Mouse (Mus musculus): Measurements from ENCODE around the gene Abat. TPM values are rescaled to one million over a fixed set of nuclear protein-coding genes. Genes with fewer than 3 reads are reported as not detected.
A peak's percentile ranks its signal among the peaks of the same experiment; 100 is the strongest.

Abat gene
- polyA plus RNA-seq, 1 experiment from 2014 or later: 41.2 TPM

DNA sequence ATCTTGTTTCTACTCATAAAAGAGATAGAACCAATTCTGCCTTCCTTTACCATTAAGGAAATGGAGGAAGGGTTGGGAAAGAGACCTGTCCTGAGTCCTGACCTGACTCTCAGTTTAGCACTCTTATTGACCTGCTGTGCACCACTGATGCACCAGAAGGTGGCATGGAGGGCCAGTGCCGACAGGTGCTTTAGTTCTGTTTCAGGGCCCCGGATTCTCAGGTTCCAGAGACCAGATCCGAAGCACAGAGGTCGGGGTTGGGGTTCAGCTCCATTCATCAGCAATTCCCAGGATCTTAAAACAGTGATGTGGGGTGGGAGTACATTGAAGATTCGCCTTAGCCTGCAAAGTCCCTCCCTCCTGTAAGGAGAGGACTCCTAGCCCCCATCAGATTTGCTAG lies 399 bp upstream of the Abat start:
- Histone ChIP-seq H3K4me2 (peak overlapping the region; percentile 83), H3K4me3 (peak overlapping the region; percentile 70), H3K27ac (replicated peaks) (no peak overlapping the region), H3K9ac (peak overlapping the region; percentile 41; the same call in 1 of the 2 replicates), H3K36me3 (peaks cover 4% of the 10 kb centered on the region; the same call in 1 of the 2 replicates), H3K4me1 (peaks cover 26% of the 10 kb centered on the region), H3K27me3 (replicated peaks) (no peaks in the 10 kb centered on the region), H3K9me3 (no peaks in the 10 kb centered on the region)
- WGBS: under 1% methylated on average over 5 of the region's 5 CpGs
- no peak for ATAC-seq (ENCODE audit: extremely low read depth, insufficient number of reproducible peaks, low FRiP score, low TSS enrichment)

DNA sequence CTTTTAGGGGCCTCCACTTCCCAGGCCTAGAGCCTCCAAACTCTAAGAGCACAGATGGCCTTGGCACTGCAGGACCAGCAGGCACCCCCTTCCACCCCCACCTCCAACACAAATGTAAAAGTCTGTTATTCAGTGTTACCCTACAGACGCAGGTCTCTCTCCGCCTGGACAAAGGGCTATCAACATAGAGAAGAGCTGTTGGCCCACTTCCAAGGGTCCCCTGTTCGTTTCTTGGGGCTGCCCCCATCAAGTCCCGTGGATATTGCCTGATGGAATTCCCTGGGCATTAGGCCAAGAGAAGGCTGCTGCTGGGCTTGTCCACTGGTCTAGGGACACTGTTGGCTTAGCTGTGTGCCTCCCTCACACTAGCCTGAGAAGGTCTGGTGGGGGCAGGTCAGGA lies 951 bp downstream of the Abat start:
- peak overlapping the region; percentile 83 for H3K4me2 ChIP-seq
- no peaks in the 10 kb centered on the region for H3K27me3 ChIP-seq (replicated peaks)
- ATAC-seq (ENCODE audit: extremely low read depth, insufficient number of reproducible peaks, low FRiP score, low TSS enrichment): peak; percentile 34; the same call in 1 of the 2 replicates
- peak overlapping the region; percentile 70 for H3K27ac ChIP-seq (replicated peaks)
- H3K9me3 ChIP-seq: no peaks in the 10 kb centered on the region
- peak overlapping the region; percentile 83 for H3K9ac ChIP-seq
- H3K36me3 ChIP-seq: peaks cover 4% of the 10 kb centered on the region; the same call in 1 of the 2 replicates
- peaks cover 33% of the 10 kb centered on the region for H3K4me1 ChIP-seq
- H3K4me3 ChIP-seq: peak overlapping the region; percentile 70
- 6% methylated on average over 4 of the region's 4 CpGs for WGBS

DNA sequence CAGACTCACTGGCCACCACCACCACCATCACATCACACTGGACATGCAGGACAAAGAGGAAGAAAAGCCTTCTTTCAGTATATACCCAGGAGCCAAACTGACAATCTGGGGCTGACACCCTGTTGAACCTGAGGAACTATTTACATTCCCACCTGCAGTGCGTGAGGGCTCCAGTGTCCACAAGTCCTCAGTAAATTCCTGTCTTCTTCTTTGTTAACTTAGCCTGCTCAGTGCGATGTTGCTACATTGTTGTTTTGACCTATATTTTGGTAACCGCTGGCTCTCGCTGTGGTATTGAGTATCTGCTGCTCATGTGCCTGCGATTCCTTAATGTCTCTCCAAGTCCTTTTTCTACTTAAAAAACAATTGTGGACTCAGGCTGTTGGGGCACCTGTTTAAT lies 7.3 kb downstream of the Abat start:
- no peak for ATAC-seq (ENCODE audit: extremely low read depth, insufficient number of reproducible peaks, low FRiP score, low TSS enrichment)
- H3K4me1 ChIP-seq: peaks cover 40% of the 10 kb centered on the region
- no peaks in the 10 kb centered on the region for H3K9me3 ChIP-seq
- no peak overlapping the region for H3K4me2 ChIP-seq
- H3K4me3 ChIP-seq: no peak overlapping the region
- no peak overlapping the region for H3K27ac ChIP-seq (replicated peaks)
- H3K9ac ChIP-seq: no peak overlapping the region
- peaks cover 4% of the 10 kb centered on the region; the same call in 1 of the 2 replicates for H3K36me3 ChIP-seq
- WGBS: 76% methylated on average over 5 of the region's 5 CpGs
- H3K27me3 ChIP-seq (replicated peaks): no peaks in the 10 kb centered on the region

DNA sequence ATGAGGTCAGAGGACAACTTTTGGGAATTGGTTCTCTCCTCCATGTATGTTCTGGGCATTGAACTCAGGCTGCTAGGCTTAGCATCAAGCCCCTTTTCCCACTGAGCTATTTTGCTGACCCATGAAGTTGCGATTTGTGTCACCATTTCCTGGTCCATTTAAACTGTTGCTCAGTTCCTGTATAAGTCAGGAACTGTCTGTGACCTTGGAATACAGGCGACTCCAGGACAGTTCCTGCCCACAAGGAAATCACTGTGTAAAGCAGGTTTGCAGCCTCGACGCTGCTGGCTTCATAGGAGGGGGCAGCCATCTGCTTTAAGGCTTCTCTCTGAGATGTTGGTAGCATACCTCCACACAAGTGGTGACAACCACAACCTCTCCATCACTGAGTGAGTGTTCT lies 8.1 kb downstream of the Abat start:
- Histone ChIP-seq H3K9ac (no peak overlapping the region), H3K27ac (replicated peaks) (no peak overlapping the region), H3K4me3 (no peak overlapping the region), H3K4me1 (peaks cover 47% of the 10 kb centered on the region), H3K27me3 (replicated peaks) (no peaks in the 10 kb centered on the region), H3K4me2 (no peak overlapping the region), H3K36me3 (peaks cover 4% of the 10 kb centered on the region; the same call in 1 of the 2 replicates), H3K9me3 (no peaks in the 10 kb centered on the region)
- 62% methylated on average over 4 of the region's 4 CpGs for WGBS
- ATAC-seq (ENCODE audit: extremely low read depth, insufficient number of reproducible peaks, low FRiP score, low TSS enrichment): no peak

DNA sequence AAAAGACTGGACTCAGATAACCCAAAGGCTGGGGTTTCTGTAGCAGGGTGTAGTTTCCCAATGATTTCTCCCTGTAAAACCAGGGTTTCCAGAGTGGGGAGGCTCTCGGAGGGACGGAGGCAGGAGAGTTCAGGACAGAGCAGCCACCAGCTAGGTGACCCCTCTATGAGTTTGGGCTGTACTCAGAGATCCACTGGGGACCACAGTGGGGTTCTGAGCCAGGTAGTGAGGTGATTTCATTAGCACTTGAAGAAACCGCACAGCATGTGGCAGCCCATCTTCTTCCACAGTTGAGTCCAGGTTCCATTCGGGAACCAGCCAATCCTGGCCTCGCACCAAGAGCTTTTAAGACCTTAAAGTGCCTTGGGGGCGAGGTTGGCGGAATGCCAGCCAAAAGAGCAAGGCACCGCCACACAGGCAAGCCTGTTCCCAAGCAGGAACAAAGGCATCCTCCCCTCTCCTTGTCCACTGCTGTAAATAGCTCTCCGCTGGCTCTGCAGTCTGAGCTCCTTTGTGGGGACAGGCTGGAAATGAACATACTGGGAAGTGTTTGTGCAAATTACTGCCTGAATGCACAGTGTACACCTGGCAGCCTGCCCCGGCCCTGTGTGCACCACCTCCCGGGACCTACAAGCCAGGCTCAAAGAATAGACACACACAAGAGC lies 10.4 kb downstream of the Abat start:
- Histone ChIP-seq H3K27ac (replicated peaks) (peak overlapping the region; percentile 85), H3K9me3 (no peaks in the 10 kb centered on the region), H3K27me3 (replicated peaks) (no peaks in the 10 kb centered on the region), H3K4me1 (peaks cover 42% of the 10 kb centered on the region), H3K4me2 (peak overlapping the region; percentile 49), H3K4me3 (no peak overlapping the region), H3K36me3 (no peaks in the 10 kb centered on the region), H3K9ac (peak overlapping the region; percentile 61)
- WGBS: 13% methylated on average over 11 of the region's 11 CpGs
- ATAC-seq (ENCODE audit: extremely low read depth, insufficient number of reproducible peaks, low FRiP score, low TSS enrichment): peak; percentile 41; the same call in 1 of the 2 replicates

DNA sequence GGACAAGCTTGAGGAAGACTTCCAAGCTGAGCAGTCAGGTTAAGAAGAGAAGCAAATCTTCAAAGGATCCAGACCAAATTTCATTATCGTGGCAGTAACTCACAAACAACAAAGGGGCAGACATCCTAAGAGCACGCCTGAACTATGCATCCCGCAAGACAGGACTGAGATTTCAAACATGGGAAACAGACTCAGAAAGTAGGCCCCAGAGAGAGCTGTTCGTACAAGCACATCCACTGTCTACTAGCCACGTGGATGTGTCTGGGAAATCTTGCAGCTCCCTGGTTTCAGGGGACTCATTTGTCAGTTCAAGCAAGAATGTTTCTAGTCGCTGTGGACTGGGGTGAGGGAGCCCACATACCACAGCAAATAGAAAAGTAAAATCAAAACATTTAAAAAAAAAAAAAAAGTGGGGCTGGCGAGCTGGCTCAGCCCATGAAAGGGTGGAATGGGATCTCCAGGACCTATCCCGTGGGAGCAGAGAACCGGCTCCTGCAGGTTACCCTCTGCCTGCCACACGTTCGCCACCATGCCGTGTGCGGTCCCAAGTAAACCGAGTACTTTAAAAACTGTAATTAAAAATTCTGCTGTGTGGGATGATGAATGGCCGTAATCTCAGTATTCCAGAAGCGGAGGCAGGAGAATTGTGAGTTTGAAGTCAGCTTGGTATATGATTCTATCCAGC lies 11.1 kb downstream of the Abat start:
- 60% methylated on average over 16 of the region's 16 CpGs for WGBS
- peaks cover 42% of the 10 kb centered on the region for H3K4me1 ChIP-seq
- peak overlapping the region; percentile 49 for H3K4me2 ChIP-seq
- peak overlapping the region; percentile 61 for H3K9ac ChIP-seq
- no peak overlapping the region for H3K4me3 ChIP-seq
- no peaks in the 10 kb centered on the region for H3K9me3 ChIP-seq
- no peaks in the 10 kb centered on the region for H3K27me3 ChIP-seq (replicated peaks)
- no peaks in the 10 kb centered on the region for H3K36me3 ChIP-seq
- ATAC-seq (ENCODE audit: extremely low read depth, insufficient number of reproducible peaks, low FRiP score, low TSS enrichment): no peak
- peak overlapping the region; percentile 85 for H3K27ac ChIP-seq (replicated peaks)

DNA sequence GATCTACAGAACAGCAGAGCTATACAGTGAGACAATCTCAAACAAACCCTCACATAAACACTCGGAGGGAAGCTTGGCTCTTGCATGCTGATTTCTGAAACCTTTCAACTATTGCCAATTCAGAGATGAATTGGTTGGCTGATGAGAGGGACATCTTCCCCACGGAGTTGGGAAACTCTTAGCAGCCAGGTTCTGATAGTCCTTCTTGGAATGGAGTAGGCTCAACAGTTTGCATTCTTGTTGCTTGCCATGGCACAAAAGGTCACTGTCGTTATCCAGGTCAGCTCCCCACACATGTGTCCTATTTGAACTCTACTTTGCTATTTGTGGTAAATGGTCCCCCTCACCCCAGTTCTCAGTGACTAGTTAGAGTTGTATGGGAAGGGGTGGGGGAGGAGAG lies 12.1 kb downstream of the Abat start:
- Histone ChIP-seq H3K4me3 (no peak overlapping the region), H3K9me3 (no peaks in the 10 kb centered on the region), H3K4me1 (peaks cover 44% of the 10 kb centered on the region), H3K9ac (no peak overlapping the region), H3K27ac (replicated peaks) (no peak overlapping the region), H3K4me2 (no peak overlapping the region), H3K27me3 (replicated peaks) (no peaks in the 10 kb centered on the region), H3K36me3 (no peaks in the 10 kb centered on the region)
- ATAC-seq (ENCODE audit: extremely low read depth, insufficient number of reproducible peaks, low FRiP score, low TSS enrichment): no peak
- WGBS: 51% methylated on average over 3 of the region's 3 CpGs

DNA sequence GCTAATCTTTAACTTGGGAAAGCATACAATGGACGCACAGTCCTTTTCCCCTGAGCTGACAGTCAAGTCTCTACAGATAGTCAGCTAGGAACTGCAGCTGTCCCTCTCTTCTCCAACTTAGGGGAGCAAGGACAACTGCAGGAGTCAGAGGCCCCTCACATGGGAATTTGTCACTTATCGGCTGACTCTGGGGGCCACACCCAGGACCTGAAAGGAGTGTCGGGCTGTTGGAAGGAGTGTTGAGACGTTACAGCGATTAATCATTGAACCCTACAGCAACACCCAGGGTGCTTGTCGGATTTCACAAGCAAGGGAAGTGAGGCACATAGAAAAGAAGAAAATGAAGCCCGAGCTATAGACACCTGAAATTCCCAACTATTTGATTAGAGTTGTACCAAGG lies 12.6 kb downstream of the Abat start:
- Histone ChIP-seq H3K4me1 (peaks cover 44% of the 10 kb centered on the region), H3K4me3 (no peak overlapping the region), H3K9ac (no peak overlapping the region; the same call in 1 of the 2 replicates), H3K9me3 (no peaks in the 10 kb centered on the region), H3K27ac (replicated peaks) (no peak overlapping the region), H3K4me2 (no peak overlapping the region), H3K27me3 (replicated peaks) (no peaks in the 10 kb centered on the region), H3K36me3 (no peaks in the 10 kb centered on the region)
- 35% methylated on average over 7 of the region's 7 CpGs for WGBS
- ATAC-seq (ENCODE audit: extremely low read depth, insufficient number of reproducible peaks, low FRiP score, low TSS enrichment): no peak

DNA sequence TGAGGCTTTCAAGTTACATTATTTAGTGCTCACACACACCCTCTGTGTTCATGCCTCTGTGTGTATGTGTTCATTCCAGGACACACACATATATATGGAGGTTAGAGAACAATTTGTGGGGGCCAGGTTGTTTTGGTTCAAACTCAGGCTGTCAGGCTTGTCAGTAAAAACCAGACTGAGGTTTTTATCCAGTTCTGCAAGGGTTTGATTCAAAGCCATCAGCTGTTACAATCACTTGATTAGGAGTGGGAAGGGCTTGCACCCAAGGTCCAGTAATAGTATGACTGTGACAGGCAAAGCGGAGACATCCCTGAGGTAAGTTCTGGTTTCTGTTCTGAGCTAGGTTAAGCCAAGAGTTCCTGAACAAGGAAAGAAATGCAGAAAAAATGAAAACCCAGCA lies 16.2 kb downstream of the Abat start:
- no peak for ATAC-seq (ENCODE audit: extremely low read depth, insufficient number of reproducible peaks, low FRiP score, low TSS enrichment)
- H3K27me3 ChIP-seq (replicated peaks): no peaks in the 10 kb centered on the region
- no peaks in the 10 kb centered on the region for H3K9me3 ChIP-seq
- H3K27ac ChIP-seq (replicated peaks): no peak overlapping the region
- no peak overlapping the region for H3K4me2 ChIP-seq
- H3K4me1 ChIP-seq: peaks cover 24% of the 10 kb centered on the region
- H3K36me3 ChIP-seq: peaks cover 7% of the 10 kb centered on the region; the same call in 1 of the 2 replicates
- no peak overlapping the region for H3K4me3 ChIP-seq
- H3K9ac ChIP-seq: no peak overlapping the region
- 92% methylated on average over 1 of the region's 1 CpGs for WGBS

DNA sequence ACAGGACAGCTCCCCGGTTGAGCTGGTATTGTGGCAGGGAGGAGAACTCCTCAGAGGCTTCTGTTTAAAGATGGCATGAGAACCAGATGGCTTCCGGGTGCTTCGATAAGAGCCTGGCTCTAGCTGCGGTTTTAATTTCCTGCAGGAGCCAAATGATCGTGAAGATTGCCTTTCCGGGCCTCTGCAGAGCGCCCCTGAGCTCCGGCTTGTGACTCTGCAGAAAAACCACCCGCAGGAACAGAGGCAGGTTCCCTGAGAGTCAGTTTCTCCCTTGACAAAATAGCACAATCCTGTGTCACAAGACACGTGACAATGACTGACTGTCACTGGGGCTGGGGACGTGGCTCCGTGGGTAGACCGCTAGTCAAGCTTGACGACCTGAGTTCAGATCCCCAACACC lies 16.8 kb downstream of the Abat start:
- Histone ChIP-seq H3K9ac (no peak overlapping the region), H3K4me1 (peaks cover 17% of the 10 kb centered on the region), H3K9me3 (no peaks in the 10 kb centered on the region), H3K27me3 (replicated peaks) (no peaks in the 10 kb centered on the region), H3K4me2 (no peak overlapping the region), H3K36me3 (peaks cover 7% of the 10 kb centered on the region; the same call in 1 of the 2 replicates), H3K4me3 (no peak overlapping the region), H3K27ac (replicated peaks) (no peak overlapping the region)
- no peak for ATAC-seq (ENCODE audit: extremely low read depth, insufficient number of reproducible peaks, low FRiP score, low TSS enrichment)
- 74% methylated on average over 14 of the region's 14 CpGs for WGBS

DNA sequence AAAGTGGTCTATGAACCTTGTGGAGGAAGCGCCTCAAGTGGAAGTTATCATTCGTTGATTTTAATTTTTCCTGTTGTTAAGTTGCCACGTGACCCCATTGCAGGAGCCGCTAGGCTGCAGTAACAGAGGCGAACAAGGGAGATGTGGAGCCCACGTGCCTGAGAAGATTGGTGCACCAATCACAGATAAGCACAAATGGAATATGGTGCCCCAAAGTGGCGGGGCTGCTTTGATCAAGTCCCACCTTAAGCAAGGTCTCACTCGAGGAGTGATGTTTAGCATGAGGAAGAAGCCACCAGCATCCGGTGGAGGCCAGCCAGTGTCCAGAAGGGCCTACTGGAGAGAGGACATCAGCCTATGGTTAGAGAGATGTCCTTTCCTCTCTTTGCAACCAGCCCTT lies 19.2 kb downstream of the Abat start:
- no peak overlapping the region for H3K4me3 ChIP-seq
- no peaks in the 10 kb centered on the region for H3K9me3 ChIP-seq
- no peak overlapping the region for H3K9ac ChIP-seq
- H3K4me2 ChIP-seq: no peak overlapping the region
- H3K27ac ChIP-seq (replicated peaks): no peak overlapping the region
- 0 out of 2 replicates have a peak, but pooled peaks cover 2% of the 10 kb centered on the region for H3K4me1 ChIP-seq
- WGBS: 82% methylated on average over 9 of the region's 9 CpGs
- H3K36me3 ChIP-seq: peaks cover 8% of the 10 kb centered on the region; the same call in 1 of the 2 replicates
- H3K27me3 ChIP-seq (replicated peaks): no peaks in the 10 kb centered on the region
- ATAC-seq (ENCODE audit: extremely low read depth, insufficient number of reproducible peaks, low FRiP score, low TSS enrichment): no peak

All from heart, embryonic 13.5 days (tissue).